Mouse (Mus musculus) layer of hippocampus, adult 6 months (tissue): ENCODE results near the gene Mysm1. TPM values are rescaled to one million over a fixed set of nuclear protein-coding genes. Genes with fewer than 3 reads are reported as not detected.

Experiments used
- long read RNA-seq, 2 experiments: library from polyadenylated mRNA; unstranded; transcript quantifications; one replicate each; pipeline ENCODE4 v2.0.0; 2019 to 2020
- polyA plus RNA-seq: library from polyadenylated mRNA; unstranded; fragments of <200 nt; fragmentation: Nextera tagmentation; gene quantifications from 2 replicates; pipeline ENCODE4 v1.2.3, GENCODE M21; 2021

The Mysm1 gene
- polyA plus RNA-seq, result 14.3 and 20.1 TPM in 2 replicates
- long read RNA-seq, experiment 1, transcript Mysm1-208 (8 exons, 1,995 nt), result major isoform, 5 of 14 reads
- long read RNA-seq, experiment 1, partial matches to known transcripts, result 1 of 14 reads
- long read RNA-seq, experiment 1, other reads (novel, unspliced or antisense), result 8 of 14 reads
- long read RNA-seq, experiment 2, full-length matches to known transcripts, result 6 of 14 reads
- long read RNA-seq, experiment 2, partial matches to known transcripts, result 1 of 14 reads
- long read RNA-seq, experiment 2, other reads (novel, unspliced or antisense), result 7 of 14 reads

DNA sequence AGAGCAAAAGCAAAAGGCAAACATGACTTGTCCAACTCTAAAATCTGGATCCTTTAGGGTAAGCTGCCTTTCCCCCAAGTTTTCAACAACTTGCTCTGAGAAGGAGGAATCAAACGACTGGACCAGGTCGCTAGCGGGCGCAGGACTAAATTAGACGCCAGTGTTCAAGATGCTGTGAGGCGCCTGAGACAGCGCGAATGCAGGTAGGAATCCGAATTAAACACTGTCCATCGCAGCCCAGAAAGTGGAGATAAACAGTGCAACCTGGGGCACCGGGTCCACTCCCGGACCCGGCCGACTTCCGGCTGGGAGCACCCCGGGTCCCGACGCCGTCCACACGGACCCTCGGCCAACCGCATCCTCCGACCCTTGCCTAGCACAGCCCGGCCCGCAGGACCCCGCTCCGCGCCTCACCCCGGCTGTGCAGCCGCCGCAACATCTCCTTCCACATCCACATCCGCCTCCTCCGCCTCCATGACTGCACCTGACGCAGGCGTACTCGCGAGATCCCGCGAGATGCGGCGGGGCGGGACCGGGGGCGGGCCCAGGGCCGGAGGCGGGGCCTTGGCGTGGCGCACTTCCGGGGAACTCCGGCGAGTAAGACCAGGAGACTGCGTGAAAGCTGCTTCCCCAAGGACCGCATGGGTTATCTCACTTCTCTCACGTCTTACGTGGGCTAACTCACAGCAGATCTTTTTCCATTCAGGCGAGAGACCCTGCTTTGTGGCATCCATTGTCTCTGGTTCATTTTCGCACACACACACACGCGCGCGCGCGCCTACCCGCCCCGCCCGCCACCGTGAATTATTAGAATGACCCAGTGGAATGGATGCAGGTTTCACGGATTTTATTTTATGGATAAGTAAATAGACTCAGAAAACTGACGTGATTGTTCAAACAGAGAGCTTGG lies at the start of gene Mysm1:
Gene Mysm1 (minus strand): TSS at position 511 of the 910 bp plus-strand sequence.

DNA sequence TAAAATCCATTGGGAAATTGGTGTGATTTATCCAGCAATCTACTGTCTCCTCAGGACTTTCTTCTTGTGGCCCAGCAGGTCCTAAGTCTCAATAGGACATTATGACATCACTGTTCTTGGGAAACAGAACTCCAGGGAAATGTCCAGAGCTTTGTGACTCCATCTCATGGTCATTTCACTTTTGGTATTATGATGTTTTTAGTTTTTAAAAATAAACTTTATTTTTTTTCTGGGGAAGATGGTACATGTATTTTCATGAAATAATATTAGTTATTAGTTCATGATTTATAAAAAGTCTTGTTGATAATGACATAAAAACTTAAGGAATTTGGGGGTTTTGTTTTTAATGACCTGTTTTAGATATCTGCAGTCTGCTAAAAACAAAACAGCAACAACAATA lies 50.2 kb downstream of the Mysm1 start, which contains the start of gene Eqtn:
Gene Eqtn (minus strand): TSS at position 101 of the 400 bp plus-strand sequence.

Other genes starting within 250 kb of the Mysm1 start
- gene Tek, start 239.8 kb downstream of the Mysm1 start, polyA plus RNA-seq, result 2.6 and 2.7 TPM in 2 replicates
- gene Eqtn, start 50.3 kb downstream of the Mysm1 start, polyA plus RNA-seq, result not detected in 2 replicates
- 38.6 and 38.8 TPM in 2 replicates for gene Jun, start 73.1 kb upstream of the Mysm1 start, polyA plus RNA-seq